8 mouse cellular contexts compared by ENCODE assay signal in the genomic region with DNA sequence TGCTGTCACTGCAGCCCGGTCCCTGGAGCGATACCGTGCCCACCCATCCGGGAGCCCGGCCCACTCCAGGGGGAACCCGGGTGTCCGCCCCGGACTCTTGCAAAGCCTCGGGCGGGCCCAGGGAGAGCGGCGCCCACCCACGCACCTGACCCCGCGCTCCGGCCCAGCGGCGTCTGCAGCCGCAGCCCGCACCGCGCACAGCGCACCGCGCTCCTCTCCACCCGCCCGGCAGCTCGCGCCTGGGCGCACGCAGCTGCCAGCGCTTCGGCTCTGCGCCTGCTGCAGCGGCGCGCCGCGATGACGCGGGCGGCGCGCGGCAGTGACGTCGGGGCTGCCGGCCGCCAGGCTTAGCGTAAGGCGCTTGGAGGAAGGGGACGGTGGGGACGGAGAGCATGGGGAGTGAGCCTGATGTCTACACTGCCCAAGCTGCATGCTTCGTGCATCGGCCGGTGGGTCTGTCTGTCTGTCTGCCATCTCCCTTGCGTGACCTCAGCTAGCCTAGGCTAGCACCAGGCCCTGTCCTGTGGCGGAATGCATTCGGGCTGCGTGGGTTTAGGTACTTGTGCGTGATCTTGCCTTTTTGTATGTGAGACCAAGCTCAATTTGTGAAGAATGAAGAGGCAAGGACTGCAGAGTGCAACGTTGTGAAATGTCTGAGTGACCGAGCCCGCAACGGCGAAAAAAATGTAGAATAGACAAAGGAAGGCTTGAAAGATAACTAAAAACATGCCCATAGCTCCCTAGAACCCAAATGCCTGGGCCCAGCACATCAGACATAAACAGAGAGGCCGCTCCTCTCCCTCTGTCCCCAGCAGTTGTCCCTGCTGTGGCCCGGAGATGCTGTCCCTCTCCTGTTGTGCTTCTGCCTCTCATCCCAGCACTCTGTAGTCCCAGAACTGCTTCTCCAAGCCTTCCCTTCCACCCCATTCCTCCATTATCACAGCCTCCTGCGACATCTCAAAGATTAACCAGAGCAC. TPM values are rescaled to one million over a fixed set of nuclear protein-coding genes. Genes with fewer than 3 reads are reported as not detected.
DNase-seq lines count a peak whose midpoint lies in the region; ATAC-seq and TF ChIP-seq lines count a peak whose summit lies in the region.

No protein-coding gene starts in this region.

- TF ChIP-seq CTCF in heart, adult 2 months (IDR thresholded peaks at IDR 0.05): no peak
- no peak for TF ChIP-seq CTCF in kidney, adult 2 months (conservative IDR thresholded peaks at IDR 0.05; ENCODE audit: insufficient read depth, insufficient read length, low read depth, low read length)

- 1% methylated on average over 69 of the region's 69 CpGs for WGBS in embryonic facial prominence, embryonic 12.5 days
- WGBS in heart, adult 2 months: 2% methylated on average over 69 of the region's 69 CpGs
- 1% methylated on average over 66 of the region's 69 CpGs for WGBS in kidney, adult 2 months
- 1% methylated on average over 60 of the region's 69 CpGs for whole genome bisulfite sequencing in limb, embryonic 12.5 days
- under 1% methylated on average over 69 of the region's 69 CpGs for WGBS in midbrain, embryonic 14.5 days

- DNase-seq in 3T3-L1 (ENCODE audit: low read depth, low spot score): peak; percentile 74
- DNase-seq in adrenal gland, postnatal 25 days: peak; percentile 80
- DNase-seq in heart, adult 2 months: peak; percentile 88 to 89
- DNase-seq in kidney, adult 2 months: peak; percentile 85
- peak; percentile 95 for DNase-seq in midbrain, embryonic 14.5 days
- DNase-seq in spleen, adult 12 weeks (ENCODE audit: low spot score): peak; percentile 68

- peaks cover 10% of the 10 kb centered on the region; the same call in 1 of the 2 replicates for H3K36me3 ChIP-seq in embryonic facial prominence, embryonic 12.5 days
- peaks cover 13% of the 10 kb centered on the region for H3K36me3 ChIP-seq in heart, adult 2 months (ENCODE audit: control insufficient read depth, insufficient read depth, low read length)
- peaks cover 2% of the 10 kb centered on the region; the same call in 1 of the 2 replicates for H3K36me3 ChIP-seq in kidney, adult 2 months (ENCODE audit: control insufficient read depth, insufficient read depth, low read length)
- peaks cover 11% of the 10 kb centered on the region for H3K36me3 ChIP-seq in limb, embryonic 12.5 days
- peaks cover 14% of the 10 kb centered on the region for H3K36me3 ChIP-seq in midbrain, embryonic 14.5 days (ENCODE audit: control insufficient read depth, insufficient read depth, low read length)

- H3K4me3 ChIP-seq in embryonic facial prominence, embryonic 12.5 days: peak overlapping the region; percentile 98
- peak overlapping the region; percentile 96 for H3K4me3 ChIP-seq in heart, adult 2 months
- peak overlapping the region; percentile 85 for H3K4me3 ChIP-seq in kidney, adult 2 months (ENCODE audit: insufficient read depth, low read depth, low read length)
- H3K4me3 ChIP-seq in limb, embryonic 12.5 days (replicated peaks): peak overlapping the region; percentile 99
- H3K4me3 ChIP-seq in midbrain, embryonic 14.5 days (replicated peaks; ENCODE audit: low read depth, low read length): peak overlapping the region; percentile 96

- H3K27ac ChIP-seq in embryonic facial prominence, embryonic 12.5 days: peak overlapping the region; percentile 86
- H3K27ac ChIP-seq in heart, adult 2 months: peak overlapping the region; percentile 91
- H3K27ac ChIP-seq in kidney, adult 2 months (ENCODE audit: insufficient read depth, low read depth, low read length): peak overlapping the region; percentile 85
- H3K27ac ChIP-seq in limb, embryonic 12.5 days: peak overlapping the region; percentile 75
- H3K27ac ChIP-seq in midbrain, embryonic 14.5 days (replicated peaks; ENCODE audit: low read depth, low read length): peak overlapping the region; percentile 90

- H3K4me1 ChIP-seq in embryonic facial prominence, embryonic 12.5 days: peaks cover 15% of the 10 kb centered on the region
- peaks cover 7% of the 10 kb centered on the region for H3K4me1 ChIP-seq in heart, adult 2 months (ENCODE audit: control insufficient read depth, insufficient read depth, low read length)
- H3K4me1 ChIP-seq in kidney, adult 2 months (ENCODE audit: control insufficient read depth, insufficient read depth, low read length): peaks cover 25% of the 10 kb centered on the region
- H3K4me1 ChIP-seq in limb, embryonic 12.5 days (replicated peaks): peaks cover 20% of the 10 kb centered on the region
- peaks cover 24% of the 10 kb centered on the region for H3K4me1 ChIP-seq in midbrain, embryonic 14.5 days (ENCODE audit: control insufficient read depth, insufficient read depth, low read length)

- TF ChIP-seq POLR2A in heart, adult 2 months (IDR thresholded peaks at IDR 0.05; ENCODE audit: insufficient read depth, low read depth, low read length): peak; percentile 93
- peak; percentile 96 for TF ChIP-seq POLR2A in kidney, adult 2 months (IDR thresholded peaks at IDR 0.05; ENCODE audit: low read depth, low read length)

- 0 out of 2 replicates have a peak, but pooled peaks cover 1% of the 10 kb centered on the region for H3K79me2 ChIP-seq in heart, adult 2 months (replicated peaks; ENCODE audit: control insufficient read depth, insufficient read depth, low read length)

- H3K9me3 ChIP-seq in embryonic facial prominence, embryonic 12.5 days: no peaks in the 10 kb centered on the region
- H3K9me3 ChIP-seq in limb, embryonic 12.5 days: no peaks in the 10 kb centered on the region
- H3K9me3 ChIP-seq in midbrain, embryonic 14.5 days (ENCODE audit: control insufficient read depth, low read length): no peaks in the 10 kb centered on the region

- H3K27me3 ChIP-seq in embryonic facial prominence, embryonic 12.5 days: no peaks in the 10 kb centered on the region
- H3K27me3 ChIP-seq in heart, adult 2 months (ENCODE audit: control insufficient read depth, insufficient read depth, low read length): no peaks in the 10 kb centered on the region
- H3K27me3 ChIP-seq in kidney, adult 2 months (replicated peaks; ENCODE audit: control insufficient read depth, insufficient read depth, low read length): no peaks in the 10 kb centered on the region
- H3K27me3 ChIP-seq in limb, embryonic 12.5 days: no peaks in the 10 kb centered on the region
- H3K27me3 ChIP-seq in midbrain, embryonic 14.5 days (ENCODE audit: control insufficient read depth, insufficient read depth, low read length): no peaks in the 10 kb centered on the region

- peak; percentile 85 for ATAC-seq in embryonic facial prominence, embryonic 12.5 days (ENCODE audit: insufficient number of reproducible peaks, insufficient read depth, low FRiP score, low TSS enrichment)
- ATAC-seq in limb, embryonic 12.5 days (ENCODE audit: insufficient number of reproducible peaks, insufficient read depth, low FRiP score, low TSS enrichment, low read depth): peak; percentile 91
- peak; percentile 92 for ATAC-seq in midbrain, embryonic 14.5 days (ENCODE audit: low FRiP score, low TSS enrichment)

- peak; percentile 74; the same call in 1 of the 2 replicates for TF ChIP-seq EP300 in heart, adult 2 months (IDR thresholded peaks at IDR 0.05; ENCODE audit: insufficient read depth, low read depth, low read length)

- peak overlapping the region; percentile 91 for H3K9ac ChIP-seq in embryonic facial prominence, embryonic 12.5 days
- H3K9ac ChIP-seq in heart, adult 2 months (ENCODE audit: low read depth, low read length): peak overlapping the region; percentile 96
- H3K9ac ChIP-seq in limb, embryonic 12.5 days (replicated peaks): peak overlapping the region; percentile 88
- H3K9ac ChIP-seq in midbrain, embryonic 14.5 days (replicated peaks; ENCODE audit: low read length): peak overlapping the region; percentile 89

- peak overlapping the region; percentile 96 for H3K4me2 ChIP-seq in embryonic facial prominence, embryonic 12.5 days (replicated peaks)
- H3K4me2 ChIP-seq in limb, embryonic 12.5 days: peak overlapping the region; percentile 98
- H3K4me2 ChIP-seq in midbrain, embryonic 14.5 days (ENCODE audit: low read length): peak overlapping the region; percentile 98

- intact Hi-C loops in heart, adult 2 months (cut with DNase I): loop anchor here (2.0 to 10.0 kb wide), 2 partner anchors 95 to 205 kb away; no protein-coding TSS in a partner anchor

RNA-seq across cellular contexts. Expression of a gene that starts 27.6 kb away (rescaled TPM):
- 573 and 601 TPM in 2 replicates for total RNA-seq in adrenal gland, postnatal 25 days (2021)
- 18.0 and 18.5 TPM in 2 replicates for polyA plus RNA-seq in embryonic facial prominence, embryonic 12.5 days (2016; fragmentation: Nextera tagmentation; extraction: Ambion mirVana)
- 100 to 1,000 TPM; 149 to 173 TPM for total RNA-seq in heart, adult 2 months (2021)
- 75.4 and 121 TPM in 2 replicates for polyA plus RNA-seq in heart, adult 2 months (2012; rRNA removed)
- polyA plus RNA-seq in kidney, adult 2 months (2012; rRNA removed): 56.6 and 60.7 TPM in 2 replicates
- polyA plus RNA-seq in limb, embryonic 12.5 days (2016; fragmentation: Nextera tagmentation; extraction: Ambion mirVana): 18.2 and 20.4 TPM in 2 replicates
- 19.3 and 28.7 TPM in 2 replicates for polyA plus RNA-seq in midbrain, embryonic 14.5 days (2014; fragmentation: Nextera tagmentation; extraction: Ambion mirVana)

Comparison
In these comparisons a context has a peak if more than half of its experiments do, and no peak if none do; other contexts are left out.
1. Peak in every context shown above with its lines: DNase-seq, ATAC-seq, H3K4me3 ChIP-seq and H3K27ac ChIP-seq.